Mouse (Mus musculus) G1E-ER4 (cell line): ENCODE data around the gene Vmn2r73. TPM values are rescaled to one million over a fixed set of nuclear protein-coding genes. Genes with fewer than 3 reads are reported as not detected.

ENCODE experiments used
- GATA1 ChIP-seq: IDR thresholded peaks from one replicate; pipeline ENCODE4 v1.8.0; 2012; ENCODE audit warnings: low read length, inconsistent platforms
- polyA plus RNA-seq: library from polyadenylated mRNA; stranded (reverse); fragments of >175 nt; gene quantifications from 2 replicates; pipeline ENCODE4 v1.2.3, GENCODE M21; 2012

Vmn2r73 gene
- not detected in 2 replicates for polyA plus RNA-seq

DNA sequence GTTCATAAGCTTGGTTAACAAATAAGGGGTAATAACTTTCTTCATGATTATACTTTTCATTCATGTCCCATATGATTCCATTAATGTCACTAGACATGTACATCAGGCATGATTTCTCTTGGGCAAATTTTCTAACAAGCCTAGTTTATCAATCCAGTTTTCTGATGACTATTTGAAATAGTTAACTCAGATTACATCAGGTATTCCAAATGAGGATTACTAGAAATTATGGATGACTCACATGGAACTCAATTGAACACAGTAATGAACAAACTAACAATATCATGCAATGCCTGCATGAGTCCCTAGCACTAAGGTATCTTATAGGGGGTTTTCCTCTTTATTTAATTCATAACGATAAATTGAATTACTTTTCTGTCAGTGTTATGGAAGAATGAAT lies at the start of gene Vmn2r73:
Vmn2r73 (minus strand) TSS at position 101 of the 400 bp plus-strand sequence.
- no peak for TF ChIP-seq GATA1

DNA sequence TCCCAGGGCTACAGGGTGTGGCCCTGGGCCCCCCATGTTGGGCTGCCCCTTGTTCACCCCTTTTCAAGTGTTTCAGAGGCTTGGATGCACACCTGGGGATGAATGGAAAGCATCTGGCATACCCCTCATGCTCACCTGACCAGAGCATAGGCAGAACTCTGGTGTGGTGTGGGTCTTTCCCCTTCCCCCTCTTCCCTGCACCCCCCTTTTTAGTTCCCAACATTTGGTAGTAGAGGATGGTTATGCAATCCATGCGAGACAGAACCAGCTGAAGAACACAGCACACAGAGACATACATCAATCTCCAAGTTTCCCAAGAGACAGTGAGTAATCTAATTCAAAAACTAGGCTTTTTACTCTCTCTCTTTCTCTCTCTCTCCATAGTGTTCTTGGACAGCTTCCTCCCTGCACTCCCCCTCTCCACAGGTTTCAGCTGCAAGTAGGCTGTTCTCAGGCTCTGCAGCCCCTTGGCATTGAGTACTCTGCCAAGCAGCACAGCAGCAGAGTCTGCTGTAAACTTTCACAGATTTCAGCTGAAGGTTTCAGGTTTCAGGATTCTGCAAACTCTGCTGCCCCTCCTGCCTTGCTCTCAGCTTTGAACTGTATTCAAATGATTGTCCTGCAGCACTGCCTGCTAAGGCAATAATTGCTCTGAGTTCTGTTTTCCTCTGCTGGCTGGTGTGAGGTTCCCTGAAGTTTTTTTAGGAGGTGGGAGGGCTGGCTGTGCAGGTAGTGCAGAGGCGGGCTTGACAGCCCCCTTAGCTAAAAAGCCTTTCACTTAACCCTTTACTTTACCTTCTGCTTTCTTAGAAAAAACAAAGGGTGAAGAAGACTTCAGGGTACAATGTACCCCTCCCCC lies 35.7 kb downstream of the Vmn2r73 start:
- TF ChIP-seq GATA1: no peak

Other genes with a start within 250 kb of the Vmn2r73 start
- gene Vmn2r72, start 121.2 kb downstream of the Vmn2r73 start, polyA plus RNA-seq: not detected in 2 replicates
- gene Vmn2r74, start 85.4 kb upstream of the Vmn2r73 start, polyA plus RNA-seq: not detected in 2 replicates